Mouse (Mus musculus): ENCODE data around the gene H6pd. TPM values are rescaled to one million over a fixed set of nuclear protein-coding genes. Genes with fewer than 3 reads are reported as not detected.
A peak's percentile ranks its signal among the peaks of the same experiment; 100 is the strongest.

H6pd gene
- polyA plus RNA-seq, 1 experiment from 2014 or later, result 3.1 TPM

GRCm38 (mm10) chr4:149945194-149945593 lies 63.6 kb downstream of the H6pd start:
- H3K36me3 ChIP-seq (replicated peaks; ENCODE audit: control insufficient read depth, insufficient read depth), result no peaks in the 10 kb centered on the region
- ATAC-seq (ENCODE audit: low FRiP score) (no peak), DNase-seq (ENCODE audit: low spot score) (no peak)
- peaks cover 33% of the 10 kb centered on the region for H3K4me1 ChIP-seq (replicated peaks; ENCODE audit: control insufficient read depth, insufficient read depth, low read length)
- H3K27ac ChIP-seq, result no peak overlapping the region
- no peak overlapping the region for H3K9ac ChIP-seq
- H3K4me3 ChIP-seq (replicated peaks; ENCODE audit: low read length), result no peak overlapping the region
- 45% methylated on average over 9 of the region's 9 CpGs for WGBS
- no peaks in the 10 kb centered on the region for H3K27me3 ChIP-seq (ENCODE audit: control insufficient read depth, insufficient read depth, low read length)
- no peak overlapping the region for H3K4me2 ChIP-seq (replicated peaks)
- no peaks in the 10 kb centered on the region for H3K9me3 ChIP-seq (ENCODE audit: control insufficient read depth, low read length)

GRCm38 (mm10) chr4:149944214-149944613 lies 64.6 kb downstream of the H6pd start:
- Histone ChIP-seq H3K4me2 (replicated peaks) (no peak overlapping the region), H3K9me3 (ENCODE audit: control insufficient read depth, low read length) (no peaks in the 10 kb centered on the region), H3K9ac (no peak overlapping the region), H3K27me3 (ENCODE audit: control insufficient read depth, insufficient read depth, low read length) (no peaks in the 10 kb centered on the region), H3K4me1 (replicated peaks; ENCODE audit: control insufficient read depth, insufficient read depth, low read length) (peaks cover 33% of the 10 kb centered on the region), H3K27ac (no peak overlapping the region), H3K4me3 (replicated peaks; ENCODE audit: low read length) (no peak overlapping the region), H3K36me3 (replicated peaks; ENCODE audit: control insufficient read depth, insufficient read depth) (no peaks in the 10 kb centered on the region)
- DNase-seq (ENCODE audit: low spot score) (peak; percentile 47), ATAC-seq (ENCODE audit: low FRiP score) (no peak)
- WGBS, result 25% methylated on average over 12 of the region's 12 CpGs

GRCm38 (mm10) chr4:149942831-149943741 lies 65.7 kb downstream of the H6pd start:
- H3K27me3 ChIP-seq (ENCODE audit: control insufficient read depth, insufficient read depth, low read length), result no peaks in the 10 kb centered on the region
- no peak overlapping the region for H3K4me2 ChIP-seq (replicated peaks)
- H3K4me3 ChIP-seq (replicated peaks; ENCODE audit: low read length), result no peak overlapping the region
- no peak for DNase-seq (ENCODE audit: low spot score)
- no peaks in the 10 kb centered on the region for H3K36me3 ChIP-seq (replicated peaks; ENCODE audit: control insufficient read depth, insufficient read depth)
- no peaks in the 10 kb centered on the region for H3K9me3 ChIP-seq (ENCODE audit: control insufficient read depth, low read length)
- ATAC-seq (ENCODE audit: low FRiP score), result no peak
- peaks cover 33% of the 10 kb centered on the region for H3K4me1 ChIP-seq (replicated peaks; ENCODE audit: control insufficient read depth, insufficient read depth, low read length)
- WGBS, result 53% methylated on average over 10 of the region's 10 CpGs
- H3K27ac ChIP-seq, result no peak overlapping the region
- H3K9ac ChIP-seq, result no peak overlapping the region

GRCm38 (mm10) chr4:149941067-149941755 lies 67.6 kb downstream of the H6pd start:
- H3K27me3 ChIP-seq (ENCODE audit: control insufficient read depth, insufficient read depth, low read length), result no peaks in the 10 kb centered on the region
- H3K36me3 ChIP-seq (replicated peaks; ENCODE audit: control insufficient read depth, insufficient read depth), result no peaks in the 10 kb centered on the region
- H3K27ac ChIP-seq, result no peak overlapping the region
- H3K9me3 ChIP-seq (ENCODE audit: control insufficient read depth, low read length), result no peaks in the 10 kb centered on the region
- no peak overlapping the region for H3K4me3 ChIP-seq (replicated peaks; ENCODE audit: low read length)
- 85% methylated on average over 18 of the region's 18 CpGs for WGBS
- DNase-seq (ENCODE audit: low spot score), result no peak
- no peak overlapping the region for H3K4me2 ChIP-seq (replicated peaks)
- H3K9ac ChIP-seq, result no peak overlapping the region
- H3K4me1 ChIP-seq (replicated peaks; ENCODE audit: control insufficient read depth, insufficient read depth, low read length), result peaks cover 35% of the 10 kb centered on the region
- no peak for ATAC-seq (ENCODE audit: low FRiP score)

GRCm38 (mm10) chr4:149938701-149939100 lies 70.1 kb downstream of the H6pd start:
- ATAC-seq (ENCODE audit: low FRiP score) (no peak), DNase-seq (ENCODE audit: low spot score) (no peak)
- Histone ChIP-seq H3K4me2 (replicated peaks) (no peak overlapping the region), H3K9ac (no peak overlapping the region), H3K4me3 (replicated peaks; ENCODE audit: low read length) (no peak overlapping the region), H3K4me1 (replicated peaks; ENCODE audit: control insufficient read depth, insufficient read depth, low read length) (peaks cover 12% of the 10 kb centered on the region), H3K36me3 (replicated peaks; ENCODE audit: control insufficient read depth, insufficient read depth) (no peaks in the 10 kb centered on the region), H3K9me3 (ENCODE audit: control insufficient read depth, low read length) (no peaks in the 10 kb centered on the region), H3K27ac (no peak overlapping the region), H3K27me3 (ENCODE audit: control insufficient read depth, insufficient read depth, low read length) (no peaks in the 10 kb centered on the region)
- WGBS, result 81% methylated on average over 8 of the region's 8 CpGs

- no peak for ATAC-seq (ENCODE audit: low FRiP score)
- WGBS, result 58% methylated on average over 5 of the region's 5 CpGs
These were observed 71.9 kb downstream of the H6pd start for GRCm38 (mm10) chr4:149936921-149937320.

GRCm38 (mm10) chr4:149935470-149935869 lies 73.4 kb downstream of the H6pd start:
- WGBS, result 90% methylated on average over 6 of the region's 6 CpGs
- H3K4me3 ChIP-seq (replicated peaks; ENCODE audit: low read length), result no peak overlapping the region
- no peak for ATAC-seq (ENCODE audit: low FRiP score)
- no peak for DNase-seq (ENCODE audit: low spot score)
- H3K27me3 ChIP-seq (ENCODE audit: control insufficient read depth, insufficient read depth, low read length), result no peaks in the 10 kb centered on the region
- no peak overlapping the region for H3K4me2 ChIP-seq (replicated peaks)
- H3K9ac ChIP-seq, result no peak overlapping the region
- no peaks in the 10 kb centered on the region for H3K36me3 ChIP-seq (replicated peaks; ENCODE audit: control insufficient read depth, insufficient read depth)
- no peak overlapping the region for H3K27ac ChIP-seq
- H3K4me1 ChIP-seq (replicated peaks; ENCODE audit: control insufficient read depth, insufficient read depth, low read length), result peaks cover 3% of the 10 kb centered on the region; the same call in 1 of the 2 replicates
- H3K9me3 ChIP-seq (ENCODE audit: control insufficient read depth, low read length), result no peaks in the 10 kb centered on the region

More at GRCm38 (mm10) chr4:149936921-149937320, 71.9 kb downstream of the H6pd start:
- no peaks in the 10 kb centered on the region for H3K9me3 ChIP-seq (ENCODE audit: control insufficient read depth, low read length)
- no peak overlapping the region for H3K4me3 ChIP-seq (replicated peaks; ENCODE audit: low read length)
- peaks cover 3% of the 10 kb centered on the region; the same call in 1 of the 2 replicates for H3K4me1 ChIP-seq (replicated peaks; ENCODE audit: control insufficient read depth, insufficient read depth, low read length)
- no peak overlapping the region for H3K4me2 ChIP-seq (replicated peaks)
- H3K27ac ChIP-seq, result no peak overlapping the region
- no peak overlapping the region for H3K9ac ChIP-seq
- no peaks in the 10 kb centered on the region for H3K36me3 ChIP-seq (replicated peaks; ENCODE audit: control insufficient read depth, insufficient read depth)
- no peaks in the 10 kb centered on the region for H3K27me3 ChIP-seq (ENCODE audit: control insufficient read depth, insufficient read depth, low read length)
- no peak for DNase-seq (ENCODE audit: low spot score)

- no peak overlapping the region for H3K4me3 ChIP-seq (replicated peaks; ENCODE audit: low read length)
- 87% methylated on average over 16 of the region's 16 CpGs for WGBS
- H3K36me3 ChIP-seq (replicated peaks; ENCODE audit: control insufficient read depth, insufficient read depth), result no peaks in the 10 kb centered on the region
- H3K9me3 ChIP-seq (ENCODE audit: control insufficient read depth, low read length), result no peaks in the 10 kb centered on the region
- ATAC-seq (ENCODE audit: low FRiP score) (no peak), DNase-seq (ENCODE audit: low spot score) (no peak)
- no peak overlapping the region for H3K27ac ChIP-seq
- peaks cover 3% of the 10 kb centered on the region; the same call in 1 of the 2 replicates for H3K4me1 ChIP-seq (replicated peaks; ENCODE audit: control insufficient read depth, insufficient read depth, low read length)
- no peak overlapping the region for H3K9ac ChIP-seq
- no peak overlapping the region for H3K4me2 ChIP-seq (replicated peaks)
- H3K27me3 ChIP-seq (ENCODE audit: control insufficient read depth, insufficient read depth, low read length), result no peaks in the 10 kb centered on the region
These were observed 75.1 kb downstream of the H6pd start for GRCm38 (mm10) chr4:149933519-149934245.

- Histone ChIP-seq H3K9ac (no peak overlapping the region), H3K27me3 (ENCODE audit: control insufficient read depth, insufficient read depth, low read length) (no peaks in the 10 kb centered on the region), H3K4me1 (replicated peaks; ENCODE audit: control insufficient read depth, insufficient read depth, low read length) (peaks cover 3% of the 10 kb centered on the region; the same call in 1 of the 2 replicates), H3K36me3 (replicated peaks; ENCODE audit: control insufficient read depth, insufficient read depth) (no peaks in the 10 kb centered on the region), H3K27ac (no peak overlapping the region), H3K4me2 (replicated peaks) (no peak overlapping the region), H3K4me3 (replicated peaks; ENCODE audit: low read length) (no peak overlapping the region), H3K9me3 (ENCODE audit: control insufficient read depth, low read length) (no peaks in the 10 kb centered on the region)
- DNase-seq (ENCODE audit: low spot score) (no peak), ATAC-seq (ENCODE audit: low FRiP score) (no peak)
- WGBS, result 96% methylated on average over 7 of the region's 7 CpGs
These were observed 75.8 kb downstream of the H6pd start for GRCm38 (mm10) chr4:149933025-149933424.

Measured in hindbrain, embryonic 14.5 days (tissue).